Mouse (Mus musculus) heart, postnatal 25 days (tissue): ENCODE measurements around the gene Plb1. TPM values are rescaled to one million over a fixed set of nuclear protein-coding genes. Genes with fewer than 3 reads are reported as not detected.

Source experiments
- DNase-seq: peaks from one replicate; pipeline ENCODE4 v3.0.0; 2022; ENCODE audit warnings: low spot score
- intact Hi-C: fragments of 180-260 bp; cut with DNase I; formaldehyde crosslinking; loops from one replicate; pipeline ENCODE4 v1.15.1; 2025
- total RNA-seq, 2 experiments: library from RNA; stranded (reverse); gene quantifications; 2 replicates each; pipeline ENCODE4 v1.2.3; 2021

The Plb1 gene
- total RNA-seq, 2 experiments from 2014 or later: 1.5 TPM

- intact Hi-C loops: loop anchor here (5.0 kb wide), 1 partner anchor 61 kb away; no protein-coding TSS in a partner anchor
- DNase-seq: no peak
Observed at GRCm38 (mm10) chr5:32413569-32413968, 181.1 kb downstream of the Plb1 start.

DNA sequence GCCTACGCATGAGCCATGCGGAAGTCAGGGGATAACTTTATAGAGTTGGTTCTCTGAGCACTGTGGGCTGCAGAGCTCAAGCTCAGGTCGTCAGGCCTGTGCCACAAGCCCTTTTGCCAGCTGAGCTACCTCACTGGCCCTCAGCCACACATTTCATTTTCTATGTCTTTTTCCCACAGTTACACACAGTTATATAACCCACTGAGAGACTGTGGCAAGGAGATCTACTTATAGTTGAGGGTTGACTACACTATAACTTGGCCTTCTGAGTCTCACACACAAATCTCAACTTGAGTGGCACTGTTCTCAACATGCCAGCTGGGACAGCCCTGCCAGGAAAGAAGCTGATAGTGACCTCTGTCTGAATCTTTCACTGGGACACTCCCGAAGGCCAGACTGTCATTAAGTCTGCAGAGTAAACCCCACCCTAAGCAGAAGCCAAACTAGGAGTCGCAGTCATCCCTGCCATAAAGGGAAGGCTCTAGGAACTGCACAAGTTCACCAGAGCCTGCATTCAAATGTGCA lies 182.0 kb downstream of the Plb1 start:
- DNase-seq: no peak
- intact Hi-C loops: loop anchor here (5.0 kb wide), 1 partner anchor 62 kb away; no protein-coding TSS in a partner anchor

DNA sequence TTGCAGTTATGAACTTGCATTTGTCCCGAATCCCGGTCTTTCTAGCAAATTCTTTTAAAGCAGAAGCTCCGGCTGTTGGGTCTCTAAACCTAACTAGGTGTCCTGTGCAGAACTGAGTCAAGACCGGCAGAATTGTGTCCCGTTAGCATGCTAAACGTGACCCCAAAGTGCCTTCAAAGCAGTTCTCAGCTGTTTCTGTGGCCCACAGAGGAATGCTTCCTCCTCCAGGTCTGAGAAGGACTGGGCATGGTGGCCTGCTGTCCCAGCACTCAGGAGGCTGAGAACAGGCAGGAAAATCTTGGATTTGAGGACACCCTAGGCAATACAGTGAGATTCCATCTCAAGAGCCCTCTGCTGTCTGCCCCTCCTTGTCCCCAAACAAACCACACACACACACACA lies 183.0 kb downstream of the Plb1 start:
- DNase-seq: no peak
- intact Hi-C loops: no loop called here

Other genes with a start within 250 kb of the Plb1 start
- gene Fosl2, start 96.9 kb upstream of the Plb1 start, total RNA-seq: 10 to 100 TPM; 19.8 to 24.4 TPM
- 100 to 1,000 TPM; 437 to 474 TPM for gene Ppp1cb, start 226.1 kb downstream of the Plb1 start, total RNA-seq